Mouse (Mus musculus): ENCODE data around the gene Utp18. TPM values are rescaled to one million over a fixed set of nuclear protein-coding genes. Genes with fewer than 3 reads are reported as not detected.

Utp18 gene
- polyA plus RNA-seq, 1 experiment from 2014 or later = 23.8 TPM

GRCm38 (mm10) chr11:93886411-93887079 lies 979 bp upstream of the Utp18 start:
- Histone ChIP-seq H3K27me3 (ENCODE audit: control insufficient read depth, insufficient read depth, low read length) (no peaks in the 10 kb centered on the region), H3K9ac (ENCODE audit: low read depth, low read length) (peak overlapping the region; percentile 89), H3K4me3 (ENCODE audit: low read depth, low read length) (peak overlapping the region; percentile 92), H3K9me3 (replicated peaks; ENCODE audit: control insufficient read depth, low read length) (no peaks in the 10 kb centered on the region), H3K4me2 (peak overlapping the region; percentile 60), H3K36me3 (ENCODE audit: control insufficient read depth, insufficient read depth, low read length) (peaks cover under 1% of the 10 kb centered on the region), H3K4me1 (ENCODE audit: control insufficient read depth, insufficient read depth, low read length) (peaks cover 6% of the 10 kb centered on the region), H3K27ac (ENCODE audit: low read depth, low read length) (peak overlapping the region; percentile 95)
- under 1% methylated on average over 28 of the region's 34 CpGs for WGBS (ENCODE audit: insufficient replicate concordance)
- ATAC-seq (replicated peaks; ENCODE audit: insufficient number of reproducible peaks, low FRiP score, low TSS enrichment) = no peak

GRCm38 (mm10) chr11:93884901-93885571 lies 530 bp downstream of the Utp18 start:
- WGBS (ENCODE audit: insufficient replicate concordance) = under 1% methylated on average over 70 of the region's 81 CpGs
- Histone ChIP-seq H3K9ac (ENCODE audit: low read depth, low read length) (peak overlapping the region; percentile 89), H3K27me3 (ENCODE audit: control insufficient read depth, insufficient read depth, low read length) (no peaks in the 10 kb centered on the region), H3K9me3 (replicated peaks; ENCODE audit: control insufficient read depth, low read length) (no peaks in the 10 kb centered on the region), H3K4me2 (peak overlapping the region; percentile 74), H3K4me3 (ENCODE audit: low read depth, low read length) (peak overlapping the region; percentile 92), H3K4me1 (ENCODE audit: control insufficient read depth, insufficient read depth, low read length) (peaks cover 6% of the 10 kb centered on the region), H3K36me3 (ENCODE audit: control insufficient read depth, insufficient read depth, low read length) (peaks cover 2% of the 10 kb centered on the region), H3K27ac (ENCODE audit: low read depth, low read length) (peak overlapping the region; percentile 95)
- peak; percentile 71 for ATAC-seq (replicated peaks; ENCODE audit: insufficient number of reproducible peaks, low FRiP score, low TSS enrichment)

GRCm38 (mm10) chr11:93884068-93884467 lies 1.5 kb downstream of the Utp18 start:
- peak overlapping the region; percentile 92 for H3K4me3 ChIP-seq (ENCODE audit: low read depth, low read length)
- H3K36me3 ChIP-seq (ENCODE audit: control insufficient read depth, insufficient read depth, low read length) = peaks cover 2% of the 10 kb centered on the region
- WGBS (ENCODE audit: insufficient replicate concordance) = 80% methylated on average over 4 of the region's 4 CpGs
- H3K27ac ChIP-seq (ENCODE audit: low read depth, low read length) = no peak overlapping the region
- peaks cover 6% of the 10 kb centered on the region for H3K4me1 ChIP-seq (ENCODE audit: control insufficient read depth, insufficient read depth, low read length)
- no peak overlapping the region for H3K9ac ChIP-seq (ENCODE audit: low read depth, low read length)
- H3K27me3 ChIP-seq (ENCODE audit: control insufficient read depth, insufficient read depth, low read length) = no peaks in the 10 kb centered on the region
- peak overlapping the region; percentile 74 for H3K4me2 ChIP-seq
- ATAC-seq (replicated peaks; ENCODE audit: insufficient number of reproducible peaks, low FRiP score, low TSS enrichment) = no peak
- H3K9me3 ChIP-seq (replicated peaks; ENCODE audit: control insufficient read depth, low read length) = no peaks in the 10 kb centered on the region

GRCm38 (mm10) chr11:93862638-93863037 lies 22.9 kb downstream of the Utp18 start:
- no peak for ATAC-seq (replicated peaks; ENCODE audit: insufficient number of reproducible peaks, low FRiP score, low TSS enrichment)
- H3K9me3 ChIP-seq (replicated peaks; ENCODE audit: control insufficient read depth, low read length) = no peaks in the 10 kb centered on the region
- no peaks in the 10 kb centered on the region for H3K27me3 ChIP-seq (ENCODE audit: control insufficient read depth, insufficient read depth, low read length)
- H3K4me1 ChIP-seq (ENCODE audit: control insufficient read depth, insufficient read depth, low read length) = no peaks in the 10 kb centered on the region
- H3K36me3 ChIP-seq (ENCODE audit: control insufficient read depth, insufficient read depth, low read length) = peaks cover 14% of the 10 kb centered on the region
- WGBS (ENCODE audit: insufficient replicate concordance) = 91% methylated on average over 1 of the region's 1 CpGs
- no peak overlapping the region for H3K27ac ChIP-seq (ENCODE audit: low read depth, low read length)
- H3K4me2 ChIP-seq = no peak overlapping the region
- H3K4me3 ChIP-seq (ENCODE audit: low read depth, low read length) = no peak overlapping the region
- H3K9ac ChIP-seq (ENCODE audit: low read depth, low read length) = no peak overlapping the region

GRCm38 (mm10) chr11:93862045-93862623 lies 23.4 kb downstream of the Utp18 start:
- H3K36me3 ChIP-seq (ENCODE audit: control insufficient read depth, insufficient read depth, low read length) = peaks cover 10% of the 10 kb centered on the region
- H3K27ac ChIP-seq (ENCODE audit: low read depth, low read length) = no peak overlapping the region
- WGBS (ENCODE audit: insufficient replicate concordance) = 93% methylated on average over 4 of the region's 4 CpGs
- ATAC-seq (replicated peaks; ENCODE audit: insufficient number of reproducible peaks, low FRiP score, low TSS enrichment) = no peak
- H3K4me1 ChIP-seq (ENCODE audit: control insufficient read depth, insufficient read depth, low read length) = no peaks in the 10 kb centered on the region
- H3K4me3 ChIP-seq (ENCODE audit: low read depth, low read length) = no peak overlapping the region
- H3K4me2 ChIP-seq = no peak overlapping the region
- H3K27me3 ChIP-seq (ENCODE audit: control insufficient read depth, insufficient read depth, low read length) = no peaks in the 10 kb centered on the region
- no peaks in the 10 kb centered on the region for H3K9me3 ChIP-seq (replicated peaks; ENCODE audit: control insufficient read depth, low read length)
- H3K9ac ChIP-seq (ENCODE audit: low read depth, low read length) = no peak overlapping the region

GRCm38 (mm10) chr11:93861193-93861592 lies 24.4 kb downstream of the Utp18 start:
- H3K36me3 ChIP-seq (ENCODE audit: control insufficient read depth, insufficient read depth, low read length) = peaks cover 10% of the 10 kb centered on the region
- H3K4me3 ChIP-seq (ENCODE audit: low read depth, low read length) = no peak overlapping the region
- H3K9ac ChIP-seq (ENCODE audit: low read depth, low read length) = no peak overlapping the region
- H3K4me2 ChIP-seq = no peak overlapping the region
- no peak for ATAC-seq (replicated peaks; ENCODE audit: insufficient number of reproducible peaks, low FRiP score, low TSS enrichment)
- H3K27me3 ChIP-seq (ENCODE audit: control insufficient read depth, insufficient read depth, low read length) = no peaks in the 10 kb centered on the region
- no peaks in the 10 kb centered on the region for H3K9me3 ChIP-seq (replicated peaks; ENCODE audit: control insufficient read depth, low read length)
- 87% methylated on average over 2 of the region's 2 CpGs for WGBS (ENCODE audit: insufficient replicate concordance)
- H3K4me1 ChIP-seq (ENCODE audit: control insufficient read depth, insufficient read depth, low read length) = no peaks in the 10 kb centered on the region
- no peak overlapping the region for H3K27ac ChIP-seq (ENCODE audit: low read depth, low read length)

GRCm38 (mm10) chr11:93860540-93861172 lies 24.9 kb downstream of the Utp18 start:
- H3K4me3 ChIP-seq (ENCODE audit: low read depth, low read length) = no peak overlapping the region
- ATAC-seq (replicated peaks; ENCODE audit: insufficient number of reproducible peaks, low FRiP score, low TSS enrichment) = no peak
- no peaks in the 10 kb centered on the region for H3K9me3 ChIP-seq (replicated peaks; ENCODE audit: control insufficient read depth, low read length)
- H3K27ac ChIP-seq (ENCODE audit: low read depth, low read length) = no peak overlapping the region
- no peak overlapping the region for H3K4me2 ChIP-seq
- peaks cover 10% of the 10 kb centered on the region; the same call in 1 of the 2 replicates for H3K36me3 ChIP-seq (ENCODE audit: control insufficient read depth, insufficient read depth, low read length)
- no peaks in the 10 kb centered on the region for H3K27me3 ChIP-seq (ENCODE audit: control insufficient read depth, insufficient read depth, low read length)
- no peaks in the 10 kb centered on the region for H3K4me1 ChIP-seq (ENCODE audit: control insufficient read depth, insufficient read depth, low read length)
- H3K9ac ChIP-seq (ENCODE audit: low read depth, low read length) = no peak overlapping the region
- 84% methylated on average over 1 of the region's 1 CpGs for WGBS (ENCODE audit: insufficient replicate concordance)

- WGBS (ENCODE audit: insufficient replicate concordance) = 10% methylated on average over 6 of the region's 6 CpGs
These were observed 29.1 kb downstream of the Utp18 start for GRCm38 (mm10) chr11:93856284-93856955.

More at GRCm38 (mm10) chr11:93856284-93856955, 29.1 kb downstream of the Utp18 start:
- H3K36me3 ChIP-seq (ENCODE audit: control insufficient read depth, insufficient read depth, low read length) = peaks cover 6% of the 10 kb centered on the region; the same call in 1 of the 2 replicates
- no peak overlapping the region for H3K27ac ChIP-seq (ENCODE audit: low read depth, low read length)
- no peak for ATAC-seq (replicated peaks; ENCODE audit: insufficient number of reproducible peaks, low FRiP score, low TSS enrichment)
- no peaks in the 10 kb centered on the region for H3K9me3 ChIP-seq (replicated peaks; ENCODE audit: control insufficient read depth, low read length)
- H3K4me1 ChIP-seq (ENCODE audit: control insufficient read depth, insufficient read depth, low read length) = no peaks in the 10 kb centered on the region
- no peak overlapping the region for H3K9ac ChIP-seq (ENCODE audit: low read depth, low read length)
- H3K27me3 ChIP-seq (ENCODE audit: control insufficient read depth, insufficient read depth, low read length) = no peaks in the 10 kb centered on the region
- no peak overlapping the region for H3K4me3 ChIP-seq (ENCODE audit: low read depth, low read length)
- H3K4me2 ChIP-seq = peak overlapping the region; percentile 50
